Mouse (Mus musculus) G1E (cell line): ENCODE data around the gene Rnf214. TPM values are rescaled to one million over a fixed set of nuclear protein-coding genes. Genes with fewer than 3 reads are reported as not detected.

Experiments used
- ATAC-seq: 2 replicates; pipeline ENCODE4 v1.8.0; 2016; ENCODE audit warnings: mild to moderate bottlenecking; ENCODE audit not compliant: insufficient number of reproducible peaks, poor library complexity, low FRiP score, severe bottlenecking; ENCODE audit errors: extremely low read depth
- DNase-seq: peaks from one replicate; pipeline ENCODE4 v3.0.0; 2012; ENCODE audit warnings: low spot score
- H3K27me3 ChIP-seq: 2 replicates; pipeline ENCODE4 v1.6.1; 2012; ENCODE audit warnings: mild to moderate bottlenecking, low read length, inconsistent platforms; ENCODE audit not compliant: insufficient read depth
- H3K36me3 ChIP-seq: replicated peaks from 2 replicates; pipeline ENCODE3; 2012; ENCODE audit warnings: mild to moderate bottlenecking, inconsistent platforms
- H3K4me1 ChIP-seq: 2 replicates; pipeline ENCODE4 v1.6.1; 2012; ENCODE audit warnings: low read depth, low read length, inconsistent platforms, mixed read lengths; ENCODE audit not compliant: insufficient read depth
- H3K4me3 ChIP-seq: 2 replicates; pipeline ENCODE4 v1.5.1; 2012; ENCODE audit warnings: low read depth, mild to moderate bottlenecking, inconsistent platforms, low read length, moderate library complexity, mixed read lengths
- H3K9me3 ChIP-seq: replicated peaks from 2 replicates; pipeline ENCODE4 v1.6.1; 2012; ENCODE audit warnings: inconsistent platforms
- CTCF ChIP-seq: IDR thresholded peaks from 2 replicates; pipeline ENCODE4 v1.5.1; 2012; ENCODE audit warnings: low read depth, low read length, inconsistent platforms, mixed read lengths
- GATA1 ChIP-seq: IDR thresholded peaks from 2 replicates; pipeline ENCODE4 v1.6.1; 2012; ENCODE audit warnings: borderline replicate concordance, low read length, inconsistent platforms, mixed read lengths
- GATA2 ChIP-seq: IDR thresholded peaks from 2 replicates; pipeline ENCODE4 v1.6.1; 2012; ENCODE audit warnings: low read depth, low read length, inconsistent platforms, borderline replicate concordance
- POLR2AphosphoS5 ChIP-seq: IDR thresholded peaks from 2 replicates; pipeline ENCODE4 v1.6.1; 2012; ENCODE audit warnings: low read depth, low read length, inconsistent platforms; ENCODE audit not compliant: insufficient replicate concordance
- TAL1 ChIP-seq: conservative IDR thresholded peaks from 2 replicates; pipeline ENCODE4 v1.6.1; 2012; ENCODE audit warnings: low read depth, low read length, inconsistent platforms, mixed read lengths
- polyA plus RNA-seq: library from polyadenylated mRNA; stranded (reverse); fragments of >175 nt; gene quantifications from 2 replicates; pipeline ENCODE4 v1.2.3, GENCODE M21; 2012
- total RNA-seq, 2 experiments: library from RNA; stranded (forward) in 1 of 2; stranded (reverse) in 1 of 2; fragments of 200-1000 nt in 1 of 2; fragments of >200 nt in 1 of 2; fragmentation: Nextera tagmentation in 1 of 2; gene quantifications; 2 replicates each; pipeline ENCODE4 v1.2.3; 2014 to 2017

Rnf214 gene
- total and polyA plus RNA-seq, 3 experiments: 16.7 to 33.5 (median 31.7) TPM

DNA sequence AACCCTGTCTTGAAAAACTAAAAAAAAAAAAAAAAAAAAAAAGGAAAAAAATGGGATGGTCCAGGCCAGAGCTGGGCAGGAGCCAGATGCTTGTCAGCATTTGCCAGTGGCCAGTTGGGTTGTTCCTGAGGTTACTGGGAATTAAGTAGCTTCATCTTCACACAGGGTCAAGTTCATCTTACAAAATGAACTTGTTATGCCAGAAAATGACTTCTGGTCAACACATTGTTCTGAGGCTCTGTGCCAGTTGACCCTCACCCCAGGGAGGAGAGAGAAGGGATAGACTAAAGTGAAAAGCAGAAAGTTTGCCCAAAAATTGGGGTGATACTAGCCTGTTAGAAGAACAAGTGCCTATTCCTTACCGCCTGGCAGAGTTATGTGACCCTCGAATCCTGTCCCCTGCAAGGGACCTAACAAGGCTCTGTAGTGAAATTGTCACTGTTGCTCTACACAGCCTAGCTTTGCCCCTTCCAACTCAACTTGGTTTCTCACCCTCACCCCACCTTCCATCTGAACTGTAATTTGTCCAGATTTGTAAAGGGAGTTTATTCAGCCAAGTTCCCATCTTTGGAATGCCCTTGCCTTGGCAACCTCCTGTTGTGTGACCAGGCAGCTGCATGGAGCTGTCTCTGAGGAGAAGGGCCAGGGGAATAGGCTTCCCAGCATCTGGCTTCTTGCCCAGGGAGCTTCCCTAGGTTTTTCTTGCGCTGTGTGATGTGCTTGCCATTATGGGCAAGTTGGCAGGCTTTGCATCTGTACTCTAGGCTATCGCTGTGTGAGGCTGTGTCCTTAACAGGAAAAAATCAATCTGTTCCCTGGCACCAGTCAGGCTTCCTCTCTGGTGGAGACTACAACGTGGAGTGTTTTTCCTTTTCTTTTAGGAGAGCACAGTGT is 10.6 kb upstream of the Rnf214 start:
- H3K4me1 ChIP-seq: no peaks in the 10 kb centered on the region
- TF ChIP-seq POLR2AphosphoS5: no peak
- no peak for TF ChIP-seq CTCF
- no peak for TF ChIP-seq GATA1
- no peak for TF ChIP-seq TAL1
- TF ChIP-seq GATA2: no peak
- no peaks in the 10 kb centered on the region for H3K27me3 ChIP-seq
- no peak overlapping the region for H3K4me3 ChIP-seq
- no peak for DNase-seq
- H3K36me3 ChIP-seq: peaks cover 96% of the 10 kb centered on the region
- ATAC-seq: no peak
- no peaks in the 10 kb centered on the region for H3K9me3 ChIP-seq

DNA sequence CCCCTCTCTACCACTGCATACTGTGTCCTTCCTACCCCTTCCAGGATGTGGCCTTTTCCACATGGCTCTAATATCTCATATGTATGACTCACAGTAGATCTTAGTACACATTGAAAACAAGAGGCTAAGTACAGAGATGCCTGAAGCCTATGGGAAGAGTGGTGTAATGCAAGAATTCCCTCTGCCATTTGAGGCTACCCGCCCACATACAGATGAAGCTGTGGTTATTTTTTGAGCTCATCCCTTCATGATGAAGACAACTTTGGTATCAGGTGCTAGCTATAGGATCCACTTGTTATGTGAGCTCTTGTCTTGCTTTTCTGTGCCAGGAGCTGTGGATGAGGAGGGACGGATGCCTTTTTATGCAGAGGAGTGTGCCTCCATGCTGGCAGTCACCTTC is 8.9 kb upstream of the Rnf214 start:
- Histone ChIP-seq H3K4me1 (no peaks in the 10 kb centered on the region), H3K4me3 (no peak overlapping the region), H3K27me3 (no peaks in the 10 kb centered on the region), H3K36me3 (peaks cover 99% of the 10 kb centered on the region), H3K9me3 (no peaks in the 10 kb centered on the region)
- ATAC-seq (no peak), DNase-seq (no peak)
- TF ChIP-seq TAL1: no peak
- no peak for TF ChIP-seq POLR2AphosphoS5
- TF ChIP-seq CTCF: no peak
- TF ChIP-seq GATA2: no peak
- TF ChIP-seq GATA1: no peak

- DNase-seq (no peak), ATAC-seq (no peak)
- H3K27me3 ChIP-seq: no peaks in the 10 kb centered on the region
- H3K9me3 ChIP-seq: no peaks in the 10 kb centered on the region
- H3K4me1 ChIP-seq: peaks cover 22% of the 10 kb centered on the region
- H3K36me3 ChIP-seq: peaks cover 89% of the 10 kb centered on the region
- peak; percentile 50 for TF ChIP-seq CTCF
- TF ChIP-seq TAL1: no peak
- no peak overlapping the region for H3K4me3 ChIP-seq
Observed at GRCm38 (mm10) chr9:45911673-45912072, 5.0 kb upstream of the Rnf214 start.

DNA sequence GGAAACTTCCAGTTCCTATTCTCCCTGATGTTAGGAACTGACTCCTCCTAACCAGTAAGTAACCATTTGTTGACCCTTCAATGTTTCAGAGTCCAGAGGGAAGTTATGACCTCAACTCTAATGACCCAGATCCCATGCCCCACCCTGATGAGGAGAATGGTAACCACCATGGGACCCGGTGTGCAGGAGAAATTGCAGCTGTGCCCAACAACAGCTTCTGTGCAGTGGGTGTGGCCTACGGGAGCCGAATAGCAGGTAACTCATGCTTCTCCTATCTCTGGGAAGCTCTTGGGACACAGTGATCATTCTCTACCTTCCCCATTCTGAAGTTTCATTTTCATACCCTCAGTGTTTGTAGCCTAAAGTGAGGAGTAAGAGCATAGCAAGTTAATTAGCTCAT is 4.3 kb upstream of the Rnf214 start:
- no peak for TF ChIP-seq TAL1
- TF ChIP-seq GATA2: no peak
- TF ChIP-seq POLR2AphosphoS5: no peak
- no peak for TF ChIP-seq CTCF
- TF ChIP-seq GATA1: no peak
- Histone ChIP-seq H3K36me3 (peaks cover 83% of the 10 kb centered on the region), H3K4me3 (no peak overlapping the region), H3K27me3 (no peaks in the 10 kb centered on the region), H3K4me1 (peaks cover 22% of the 10 kb centered on the region), H3K9me3 (no peaks in the 10 kb centered on the region)
- no peak for DNase-seq
- ATAC-seq: no peak

GRCm38 (mm10) chr9:45907078-45907428 is 342 bp upstream of the Rnf214 start:
- TF ChIP-seq TAL1 (no peak), GATA2 (no peak), CTCF (no peak), GATA1 (no peak), POLR2AphosphoS5 (no peak)
- ATAC-seq: no peak
- no peaks in the 10 kb centered on the region for H3K27me3 ChIP-seq
- H3K4me1 ChIP-seq: peaks cover 35% of the 10 kb centered on the region
- peaks cover 58% of the 10 kb centered on the region for H3K36me3 ChIP-seq
- H3K4me3 ChIP-seq: peak overlapping the region; percentile 98
- DNase-seq: no peak
- no peaks in the 10 kb centered on the region for H3K9me3 ChIP-seq

DNA sequence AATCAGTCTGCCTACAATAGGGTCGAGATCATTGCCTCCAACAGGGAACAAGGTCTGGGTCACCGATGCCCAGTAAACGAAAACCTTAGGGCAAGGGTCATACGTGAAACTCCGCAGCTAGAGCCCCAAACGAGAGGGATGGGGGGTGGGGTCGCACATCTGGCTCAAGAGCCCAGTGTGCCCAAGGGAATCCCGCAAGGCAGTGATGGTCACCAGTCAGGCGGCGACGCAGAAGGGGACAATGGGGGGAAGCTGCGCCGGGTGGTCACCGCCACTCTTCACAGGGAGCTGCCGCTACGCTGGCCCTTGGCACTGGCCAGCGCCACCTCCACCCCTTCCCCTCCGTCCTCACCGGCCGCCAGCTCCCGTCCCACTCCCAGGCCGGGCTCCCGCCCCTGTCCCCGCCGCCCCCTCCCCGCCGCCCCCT is 887 bp downstream of the Rnf214 start:
- Histone ChIP-seq H3K27me3 (no peaks in the 10 kb centered on the region), H3K4me3 (peak overlapping the region; percentile 98), H3K36me3 (peaks cover 55% of the 10 kb centered on the region), H3K4me1 (peaks cover 35% of the 10 kb centered on the region), H3K9me3 (no peaks in the 10 kb centered on the region)
- TF ChIP-seq GATA1 (no peak), GATA2 (no peak), CTCF (no peak), POLR2AphosphoS5 (no peak), TAL1 (no peak)
- ATAC-seq (no peak), DNase-seq (peak; percentile 33)
